Mouse (Mus musculus) frontal cortex, postnatal 25 days (tissue): Measurements from ENCODE around the gene Fadd.

Source experiments
- DNase-seq, 2 experiments: peaks; one replicate each; pipeline ENCODE4 v3.0.0; 2022; ENCODE audit warnings: low spot score in 2 of 2

The Fadd gene

DNA sequence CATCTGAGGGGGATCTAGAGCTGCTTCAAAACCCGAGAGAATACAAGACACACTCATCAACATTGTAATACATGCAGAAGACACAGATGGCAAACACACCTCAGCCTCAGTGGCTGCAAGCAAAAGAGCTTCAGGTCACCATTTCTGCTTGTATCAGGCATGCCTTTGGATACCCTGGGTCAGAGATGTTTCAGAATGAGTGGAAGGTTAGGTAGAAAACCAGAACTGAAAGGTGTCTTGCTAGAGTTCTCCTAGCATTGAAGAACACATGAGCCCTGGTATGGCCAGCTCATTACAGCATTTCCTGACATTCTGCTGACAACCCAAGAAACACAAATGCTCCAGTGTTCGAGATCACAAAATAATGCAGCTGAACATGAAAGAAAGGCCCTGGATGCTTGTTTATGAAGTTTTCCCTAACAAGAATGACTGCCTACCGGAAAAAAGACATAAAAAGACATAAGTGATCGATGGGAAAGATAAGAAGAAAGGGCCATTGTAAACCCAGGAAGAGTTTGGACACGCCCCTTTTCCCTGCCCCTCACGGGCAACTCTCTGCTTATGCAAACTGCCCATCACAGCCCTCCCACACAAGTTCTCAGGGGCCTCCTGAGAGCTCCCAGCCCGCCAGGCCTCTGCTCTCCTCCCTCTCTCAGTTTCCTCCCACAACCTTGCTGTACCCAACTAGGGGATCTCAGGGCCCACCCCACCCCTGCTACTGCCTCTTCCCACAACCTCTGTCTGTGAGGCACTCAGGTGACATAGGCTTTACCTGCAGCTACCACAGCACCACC is 50.5 kb downstream of the Fadd start:
- no peak for DNase-seq

GRCm38 (mm10) chr7:144529851-144530250 is 52.4 kb downstream of the Fadd start:
- no peak for DNase-seq

DNA sequence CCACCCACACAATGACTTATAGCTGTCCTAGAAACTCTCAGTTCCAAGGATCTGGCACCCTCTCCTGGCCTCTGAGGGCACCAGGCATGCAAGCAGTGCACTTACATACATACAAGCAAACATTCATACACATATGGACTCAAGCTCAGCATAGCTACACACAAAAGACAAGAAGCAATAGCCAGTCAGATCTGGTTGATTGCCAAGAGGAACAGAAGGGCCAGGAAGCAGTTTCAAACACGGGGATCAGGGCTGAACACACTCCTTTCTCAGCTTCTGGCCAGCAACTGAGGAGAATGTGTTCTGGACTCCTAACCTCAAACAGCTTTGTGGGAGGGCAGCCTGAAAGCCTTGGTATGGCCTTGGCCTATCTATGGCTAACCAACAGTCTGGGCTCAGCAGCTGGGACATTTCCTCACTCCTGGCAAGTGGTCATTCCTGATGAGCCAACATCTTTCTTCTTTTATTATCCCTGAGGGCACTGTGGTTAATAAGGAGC is 54.5 kb downstream of the Fadd start:
- DNase-seq, result no peak
